Mouse (Mus musculus) embryonic facial prominence, embryonic 10.5 days (tissue): ENCODE measurements around the gene Plcd3. TPM values are rescaled to one million over a fixed set of nuclear protein-coding genes. Genes with fewer than 3 reads are reported as not detected.
A peak's percentile ranks its signal among the peaks of the same experiment; 100 is the strongest.

Experiments
- DNase-seq: peaks from one replicate; pipeline ENCODE4 v3.0.0-alpha.2; 2017; ENCODE audit warnings: low spot score
- H3K27ac ChIP-seq: fragments of 300-500 bp; sonication (generic); replicated peaks from 2 replicates; pipeline ENCODE4 v1.5.1; 2016; ENCODE audit warnings: mild to moderate bottlenecking
- H3K27me3 ChIP-seq: fragments of 300-500 bp; sonication (generic); replicated peaks from 2 replicates; pipeline ENCODE4 v1.6.1; 2016; ENCODE audit warnings: low read depth, mild to moderate bottlenecking; ENCODE audit not compliant: poor library complexity, severe bottlenecking
- H3K36me3 ChIP-seq: fragments of 300-500 bp; sonication (generic); replicated peaks from 2 replicates; pipeline ENCODE4 v1.6.1; 2016; ENCODE audit warnings: mild to moderate bottlenecking, moderate library complexity
- H3K4me1 ChIP-seq: fragments of 300-500 bp; sonication (generic); 2 replicates; pipeline ENCODE4 v1.6.1; 2016
- H3K4me3 ChIP-seq: fragments of 300-500 bp; sonication (generic); 2 replicates; pipeline ENCODE4 v1.5.1; 2016; ENCODE audit warnings: mild to moderate bottlenecking, moderate library complexity
- H3K9me3 ChIP-seq: fragments of 300-500 bp; sonication (generic); 2 replicates; pipeline ENCODE4 v1.6.1; 2016; ENCODE audit warnings: mild to moderate bottlenecking
- WGBS: fragments of 180-500 bp; shearing (Covaris S2); methylation state at CpG from one replicate; pipeline ENCODE4 v1.1.7; 2016; 5-methylcytosine and 5-hydroxymethylcytosine counted together
- polyA plus RNA-seq: library from polyadenylated mRNA; unstranded; fragments of >200 nt; fragmentation: Nextera tagmentation; extraction: Ambion mirVana; gene quantifications from 2 replicates; pipeline ENCODE4 v1.2.1, GENCODE M21; 2016

Gene Plcd3
- polyA plus RNA-seq, 1 experiment from 2014 or later, result 2.6 TPM

- Histone ChIP-seq H3K4me1 (peaks cover 66% of the 10 kb centered on the region), H3K9me3 (no peaks in the 10 kb centered on the region), H3K27me3 (peaks cover 77% of the 10 kb centered on the region), H3K36me3 (no peaks in the 10 kb centered on the region), H3K4me3 (peak overlapping the region; percentile 67), H3K27ac (peak overlapping the region; percentile 11)
- peak; percentile 97 for DNase-seq
- WGBS, result under 1% methylated on average over 35 of the region's 35 CpGs
Observed at GRCm38 (mm10) chr11:103102725-103103349, 1.4 kb upstream of the Plcd3 start.

DNA sequence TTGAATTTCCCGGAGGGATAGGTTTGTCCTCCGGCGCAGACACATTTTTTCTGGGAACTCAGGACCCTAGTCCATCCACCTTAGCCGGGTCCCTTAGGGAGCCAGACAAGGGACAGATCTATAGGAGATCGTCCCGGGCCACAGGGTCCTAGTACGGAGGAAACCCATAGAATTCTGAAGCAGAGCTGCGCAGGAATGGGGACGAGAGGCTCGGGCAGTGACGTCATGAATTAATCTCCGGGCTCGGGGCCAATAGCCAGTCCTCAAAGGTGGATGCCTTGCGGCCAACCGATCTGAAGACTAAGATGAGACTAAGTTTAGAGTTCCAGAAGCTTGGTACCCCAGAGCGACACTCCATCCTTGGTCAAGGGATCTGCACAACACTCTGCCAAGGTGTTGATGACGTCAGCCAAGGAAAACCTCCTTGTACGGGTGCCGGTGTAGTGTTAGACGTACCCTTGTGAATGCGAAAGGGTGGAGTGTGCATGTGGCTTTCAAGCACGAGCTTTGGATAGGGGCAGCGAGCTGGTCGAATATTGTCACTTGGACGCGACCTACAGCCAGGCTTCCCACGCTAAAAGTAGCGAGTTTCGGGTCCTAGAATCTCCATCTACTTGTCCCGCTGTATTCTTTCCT lies 526 bp upstream of the Plcd3 start:
- peak overlapping the region; percentile 69; the same call in 1 of the 2 replicates for H3K27ac ChIP-seq
- WGBS, result 4% methylated on average over 30 of the region's 30 CpGs

GRCm38 (mm10) chr11:103100361-103100760 lies 1.1 kb downstream of the Plcd3 start:
- WGBS, result 71% methylated on average over 8 of the region's 8 CpGs
- Histone ChIP-seq H3K27me3 (peaks cover 95% of the 10 kb centered on the region), H3K36me3 (no peaks in the 10 kb centered on the region), H3K9me3 (no peaks in the 10 kb centered on the region), H3K4me1 (peaks cover 69% of the 10 kb centered on the region), H3K27ac (no peak overlapping the region), H3K4me3 (no peak overlapping the region)
- no peak for DNase-seq

More for the DNA sequence above, 526 bp upstream of the Plcd3 start:
- H3K36me3 ChIP-seq, result no peaks in the 10 kb centered on the region
- no peaks in the 10 kb centered on the region for H3K9me3 ChIP-seq
- DNase-seq, result peak; percentile 57
- peaks cover 74% of the 10 kb centered on the region for H3K4me1 ChIP-seq
- peak overlapping the region; percentile 67 for H3K4me3 ChIP-seq
- H3K27me3 ChIP-seq, result peaks cover 85% of the 10 kb centered on the region

- DNase-seq, result no peak
- H3K27ac ChIP-seq, result no peak overlapping the region
- 47% methylated on average over 12 of the region's 12 CpGs for WGBS
- H3K9me3 ChIP-seq, result no peaks in the 10 kb centered on the region
- H3K4me1 ChIP-seq, result peaks cover 65% of the 10 kb centered on the region
- peaks cover 91% of the 10 kb centered on the region for H3K27me3 ChIP-seq
- no peaks in the 10 kb centered on the region for H3K36me3 ChIP-seq
- H3K4me3 ChIP-seq, result peak overlapping the region; percentile 23; the same call in 1 of the 2 replicates
Observed at GRCm38 (mm10) chr11:103099352-103099940, 2.0 kb downstream of the Plcd3 start.

- H3K4me3 ChIP-seq, result 0 out of 2 replicates have a peak overlapping the region, but pooled peaks have one; percentile 18
- no peak for DNase-seq
- 53% methylated on average over 11 of the region's 11 CpGs for WGBS
- H3K27ac ChIP-seq, result no peak overlapping the region
- peaks cover 68% of the 10 kb centered on the region for H3K4me1 ChIP-seq
- no peaks in the 10 kb centered on the region for H3K36me3 ChIP-seq
- no peaks in the 10 kb centered on the region for H3K9me3 ChIP-seq
- H3K27me3 ChIP-seq, result peaks cover 83% of the 10 kb centered on the region
Observed at GRCm38 (mm10) chr11:103098531-103099190, 2.8 kb downstream of the Plcd3 start.

- WGBS, result 20% methylated on average over 22 of the region's 22 CpGs
- peaks cover 73% of the 10 kb centered on the region for H3K27me3 ChIP-seq
- peaks cover 54% of the 10 kb centered on the region for H3K4me1 ChIP-seq
- H3K9me3 ChIP-seq, result no peaks in the 10 kb centered on the region
- peak overlapping the region; percentile 34 for H3K4me3 ChIP-seq
- H3K27ac ChIP-seq, result peak overlapping the region; percentile 70
- H3K36me3 ChIP-seq, result no peaks in the 10 kb centered on the region
- DNase-seq, result peak; percentile 50
Observed at GRCm38 (mm10) chr11:103096979-103097894, 4.2 kb downstream of the Plcd3 start.

GRCm38 (mm10) chr11:103095801-103096200 lies 5.7 kb downstream of the Plcd3 start:
- Histone ChIP-seq H3K4me3 (no peak overlapping the region), H3K9me3 (no peaks in the 10 kb centered on the region), H3K4me1 (peaks cover 40% of the 10 kb centered on the region), H3K36me3 (no peaks in the 10 kb centered on the region), H3K27ac (no peak overlapping the region), H3K27me3 (peaks cover 58% of the 10 kb centered on the region)
- DNase-seq, result no peak
- 88% methylated on average over 6 of the region's 6 CpGs for WGBS

- H3K9me3 ChIP-seq, result no peaks in the 10 kb centered on the region
- H3K36me3 ChIP-seq, result no peaks in the 10 kb centered on the region
- WGBS, result 64% methylated on average over 9 of the region's 9 CpGs
- H3K4me3 ChIP-seq, result no peak overlapping the region
- no peak for DNase-seq
- no peak overlapping the region for H3K27ac ChIP-seq
- peaks cover 52% of the 10 kb centered on the region for H3K27me3 ChIP-seq
- H3K4me1 ChIP-seq, result peaks cover 40% of the 10 kb centered on the region
Observed at GRCm38 (mm10) chr11:103095107-103095670, 6.3 kb downstream of the Plcd3 start.

DNA sequence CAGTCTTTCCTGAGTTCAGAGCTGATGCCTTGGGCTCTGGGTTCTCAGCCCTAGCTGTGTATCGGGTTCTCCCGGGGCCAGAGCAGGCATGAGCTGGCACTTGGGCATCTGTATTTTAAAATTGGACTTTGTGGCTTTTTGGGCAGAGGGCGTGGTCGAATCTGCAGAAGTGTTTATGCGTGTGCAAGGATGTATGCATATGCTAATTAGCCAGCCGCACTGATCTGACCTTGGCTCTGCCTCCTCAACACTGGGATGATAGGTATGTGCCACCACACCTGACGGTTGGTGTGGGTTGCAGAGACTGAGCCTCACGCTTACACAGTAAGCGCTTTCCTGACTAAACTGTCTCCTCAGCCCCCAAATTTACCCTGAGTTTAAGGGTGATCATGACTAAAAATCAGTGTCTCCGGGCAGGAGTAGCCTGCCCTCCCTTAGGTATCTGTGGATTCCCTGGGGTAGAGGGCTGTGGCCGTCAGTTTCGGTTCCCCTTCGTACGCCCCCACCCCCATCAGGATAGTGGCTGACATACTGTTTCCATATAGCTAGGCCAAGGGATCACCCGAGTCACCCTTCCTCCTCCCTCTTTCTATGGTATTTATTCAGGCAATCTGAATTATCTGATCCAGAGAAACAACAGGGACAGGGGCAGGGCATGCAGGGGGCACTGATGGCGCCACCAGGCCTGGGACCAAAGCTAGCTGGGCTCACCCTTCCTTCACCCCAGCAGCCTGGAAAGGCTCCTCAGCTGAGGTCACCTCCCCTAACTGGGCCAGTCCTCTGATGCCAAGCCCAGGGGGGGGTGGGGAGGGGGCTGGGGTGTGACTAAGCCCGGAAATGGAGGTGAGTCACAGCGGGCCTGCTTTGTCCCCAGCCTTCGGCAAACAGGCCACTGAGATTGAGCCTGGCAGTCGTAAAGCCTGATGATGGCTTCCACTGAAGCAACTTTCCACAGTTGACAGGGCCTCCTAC lies 7.3 kb downstream of the Plcd3 start:
- Histone ChIP-seq H3K27ac (peak overlapping the region; percentile 44; the same call in 1 of the 2 replicates), H3K36me3 (no peaks in the 10 kb centered on the region), H3K4me3 (no peak overlapping the region), H3K27me3 (peaks cover 42% of the 10 kb centered on the region), H3K4me1 (peaks cover 29% of the 10 kb centered on the region), H3K9me3 (no peaks in the 10 kb centered on the region)
- no peak for DNase-seq
- WGBS, result 71% methylated on average over 20 of the region's 20 CpGs

GRCm38 (mm10) chr11:103093306-103093705 lies 8.2 kb downstream of the Plcd3 start:
- WGBS, result 95% methylated on average over 7 of the region's 7 CpGs
- DNase-seq, result no peak
- H3K4me1 ChIP-seq, result peaks cover 21% of the 10 kb centered on the region
- H3K27ac ChIP-seq, result no peak overlapping the region
- H3K9me3 ChIP-seq, result no peaks in the 10 kb centered on the region
- no peak overlapping the region for H3K4me3 ChIP-seq
- no peaks in the 10 kb centered on the region for H3K36me3 ChIP-seq
- H3K27me3 ChIP-seq, result peaks cover 33% of the 10 kb centered on the region

- no peak overlapping the region for H3K27ac ChIP-seq
- no peak for DNase-seq
- WGBS, result 51% methylated on average over 6 of the region's 6 CpGs
- H3K4me3 ChIP-seq, result no peak overlapping the region
- H3K27me3 ChIP-seq, result peaks cover 59% of the 10 kb centered on the region
- peaks cover 13% of the 10 kb centered on the region for H3K4me1 ChIP-seq
- no peaks in the 10 kb centered on the region for H3K9me3 ChIP-seq
- H3K36me3 ChIP-seq, result no peaks in the 10 kb centered on the region
Observed at GRCm38 (mm10) chr11:103081631-103082030, 19.8 kb downstream of the Plcd3 start.
